Mouse (Mus musculus): ENCODE measurements at regions not wholly inside any gene's neighbourhood (a gene's known extent, or its start where the extent isn't known, plus 50 kb on each side); places are given as distances from the start of the nearest gene placed in this dataset.
A peak's percentile ranks its signal among the peaks of the same experiment; 100 is the strongest.

- in situ Hi-C loops (cut with MboI; ENCODE audit: low pct_ligation_motif_present, low pct_unique_long_range_greater_than_20kb, low sequenced_read_pairs) = loop anchor here (25.0 kb wide), 1 partner anchor 232 kb away; no protein-coding TSS in a partner anchor
- Histone ChIP-seq H3K4me1 (ENCODE audit: control insufficient read depth in 1 of 2, insufficient read depth in 2 of 2) (no peaks in the 10 kb centered on the region), H3K9me3 (replicated peaks; ENCODE audit: low read length) (no peaks in the 10 kb centered on the region), H3K79me2 (replicated peaks; ENCODE audit: control insufficient read depth, extremely low read depth, insufficient read depth, poor library complexity, severe bottlenecking) (no peaks in the 10 kb centered on the region), H3K9ac (ENCODE audit: insufficient read depth, low read depth) (no peak overlapping the region), H3K27ac (ENCODE audit: insufficient read depth, low read depth) (no peak overlapping the region), H3K4me2 (ENCODE audit: insufficient read depth, low read depth, poor library complexity, severe bottlenecking) (no peak overlapping the region), H3K27me3 (replicated peaks) (no peaks in the 10 kb centered on the region), H3K4me3 (replicated peaks in 1 of 3; ENCODE audit: low read depth in 2 of 3, low read length in 2 of 3, poor library complexity in 1 of 3) (no peak overlapping the region), H3K36me3 (replicated peaks in 1 of 2; ENCODE audit: control insufficient read depth in 1 of 2, insufficient read depth in 1 of 2, low read length in 1 of 2) (no peaks in the 10 kb centered on the region)
- DNase-seq (ENCODE audit: extremely low read depth) = no peak
- TF ChIP-seq MAX (IDR thresholded peaks at IDR 0.05; ENCODE audit: low read length) (no peak), POLR2AphosphoS2 (IDR thresholded peaks at IDR 0.05; ENCODE audit: low read depth, low read length) (no peak), MYC (IDR thresholded peaks at IDR 0.05; ENCODE audit: low read depth, low read length) (no peak), USF1 (IDR thresholded peaks at IDR 0.05; ENCODE audit: low read depth, low read length) (no peak), ZMIZ1 (IDR thresholded peaks at IDR 0.05; ENCODE audit: low read depth, low read length) (no peak)
- dilution Hi-C loops (cut with MboI; ENCODE audit: extremely low pct_ligation_motif_present, extremely low pct_unique_long_range_greater_than_20kb, low sequenced_read_pairs) = no loop called here
These were observed 264.9 kb upstream of the Pum3 start for GRCm38 (mm10) chr19:27694478-27694877.

GRCm38 (mm10) chr19:27693706-27694105 lies 264.1 kb upstream of the Pum3 start:
- dilution Hi-C loops (cut with MboI; ENCODE audit: extremely low pct_ligation_motif_present, extremely low pct_unique_long_range_greater_than_20kb, low sequenced_read_pairs) = no loop called here
- no peaks in the 10 kb centered on the region for H3K36me3 ChIP-seq (replicated peaks in 1 of 2; ENCODE audit: control insufficient read depth in 1 of 2, insufficient read depth in 1 of 2, low read length in 1 of 2)
- DNase-seq (ENCODE audit: extremely low read depth) = peak; percentile 27
- H3K79me2 ChIP-seq (replicated peaks; ENCODE audit: control insufficient read depth, extremely low read depth, insufficient read depth, poor library complexity, severe bottlenecking) = no peaks in the 10 kb centered on the region
- no peak overlapping the region for H3K27ac ChIP-seq (ENCODE audit: insufficient read depth, low read depth)
- no peak overlapping the region for H3K4me3 ChIP-seq (replicated peaks in 1 of 3; ENCODE audit: low read depth in 2 of 3, low read length in 2 of 3, poor library complexity in 1 of 3)
- no peaks in the 10 kb centered on the region for H3K9me3 ChIP-seq (replicated peaks; ENCODE audit: low read length)
- peak; percentile 33 for TF ChIP-seq RAD21 (IDR thresholded peaks at IDR 0.05; ENCODE audit: low read depth, low read length)
- TF ChIP-seq E2F4 (IDR thresholded peaks at IDR 0.05; ENCODE audit: insufficient replicate concordance, low read depth, low read length) = no peak
- TF ChIP-seq GABPA (IDR thresholded peaks at IDR 0.05; ENCODE audit: insufficient replicate concordance, low read depth, low read length) = no peak
- peak; percentile 6 for TF ChIP-seq SMC3 (IDR thresholded peaks at IDR 0.05; ENCODE audit: low read depth, low read length)
- TF ChIP-seq HCFC1 (IDR thresholded peaks at IDR 0.05; ENCODE audit: low read depth, low read length) = no peak
- TF ChIP-seq IRF4 (IDR thresholded peaks at IDR 0.05; ENCODE audit: low read depth, low read length) = no peak
- no peak for TF ChIP-seq NRF1 (IDR thresholded peaks at IDR 0.05; ENCODE audit: low read depth, low read length)
- no peak for TF ChIP-seq PAX5 (IDR thresholded peaks at IDR 0.05; ENCODE audit: low read length)
- peak; percentile 13 to 33; a peak in 1 of 4 replicates for TF ChIP-seq CTCF (conservative IDR thresholded peaks at IDR 0.05 in 1 of 2, IDR thresholded peaks at IDR 0.05 in 1 of 2; ENCODE audit: low read depth in 2 of 2, low read length in 2 of 2)
- no peak for TF ChIP-seq SIN3A (IDR thresholded peaks at IDR 0.05; ENCODE audit: low read length)
- TF ChIP-seq ZNF384 (IDR thresholded peaks at IDR 0.05; ENCODE audit: low read depth, low read length) = no peak
- no peak for TF ChIP-seq JUN (IDR thresholded peaks at IDR 0.05; ENCODE audit: insufficient read depth, low read depth, low read length)
- TF ChIP-seq KAT2A (IDR thresholded peaks at IDR 0.05; ENCODE audit: insufficient replicate concordance, low read length) = no peak
- no peak for TF ChIP-seq MAX (IDR thresholded peaks at IDR 0.05; ENCODE audit: low read length)
- TF ChIP-seq ZC3H11A (IDR thresholded peaks at IDR 0.05; ENCODE audit: low read depth, low read length) = no peak
- no peak for TF ChIP-seq UBTF (IDR thresholded peaks at IDR 0.05; ENCODE audit: low read depth, low read length)
- no peak for TF ChIP-seq MAZ (IDR thresholded peaks at IDR 0.05; ENCODE audit: low read depth, low read length)
- no peak for TF ChIP-seq MXI1 (IDR thresholded peaks at IDR 0.05; ENCODE audit: low read depth, low read length)
- TF ChIP-seq CHD1 (IDR thresholded peaks at IDR 0.05; ENCODE audit: low read depth, low read length) = no peak
- TF ChIP-seq BHLHE40 (IDR thresholded peaks at IDR 0.05; ENCODE audit: low read depth, low read length) = no peak
- no peak for TF ChIP-seq MYC (IDR thresholded peaks at IDR 0.05; ENCODE audit: low read depth, low read length)
- no peak for TF ChIP-seq POLR2A (IDR thresholded peaks at IDR 0.05; ENCODE audit: low read depth, low read length)
- no peak for TF ChIP-seq MEF2A (IDR thresholded peaks at IDR 0.05; ENCODE audit: borderline replicate concordance, low read depth, low read length)
- TF ChIP-seq ELF1 (IDR thresholded peaks at IDR 0.05; ENCODE audit: low read depth, low read length) = no peak
- in situ Hi-C loops (cut with MboI; ENCODE audit: low pct_ligation_motif_present, low pct_unique_long_range_greater_than_20kb, low sequenced_read_pairs) = loop anchor here (25.0 kb wide), 1 partner anchor 231 kb away; no protein-coding TSS in a partner anchor
- no peak overlapping the region for H3K9ac ChIP-seq (ENCODE audit: insufficient read depth, low read depth)
- H3K4me2 ChIP-seq (ENCODE audit: insufficient read depth, low read depth, poor library complexity, severe bottlenecking) = no peak overlapping the region
- H3K4me1 ChIP-seq (ENCODE audit: control insufficient read depth in 1 of 2, insufficient read depth in 2 of 2) = no peaks in the 10 kb centered on the region
- no peaks in the 10 kb centered on the region for H3K27me3 ChIP-seq (replicated peaks)

Measured in CH12.LX (cell line).